Mouse (Mus musculus) cortical plate, adult 2 months (tissue): ENCODE results near the gene Stac.

Source experiments
- CTCF ChIP-seq: fragments of 200-500 bp; IDR thresholded peaks from 2 replicates; pipeline ENCODE4 v1.5.1; 2011; ENCODE audit warnings: mild to moderate bottlenecking, control low read depth, low read length; ENCODE audit not compliant: insufficient read depth; ENCODE audit errors: extremely low read depth
- POLR2A ChIP-seq: fragments of 200-500 bp; IDR thresholded peaks from 2 replicates; pipeline ENCODE4 v1.6.1; 2011; ENCODE audit warnings: mild to moderate bottlenecking, low read length, control low read depth; ENCODE audit not compliant: insufficient read depth; ENCODE audit errors: extremely low read depth

DNA sequence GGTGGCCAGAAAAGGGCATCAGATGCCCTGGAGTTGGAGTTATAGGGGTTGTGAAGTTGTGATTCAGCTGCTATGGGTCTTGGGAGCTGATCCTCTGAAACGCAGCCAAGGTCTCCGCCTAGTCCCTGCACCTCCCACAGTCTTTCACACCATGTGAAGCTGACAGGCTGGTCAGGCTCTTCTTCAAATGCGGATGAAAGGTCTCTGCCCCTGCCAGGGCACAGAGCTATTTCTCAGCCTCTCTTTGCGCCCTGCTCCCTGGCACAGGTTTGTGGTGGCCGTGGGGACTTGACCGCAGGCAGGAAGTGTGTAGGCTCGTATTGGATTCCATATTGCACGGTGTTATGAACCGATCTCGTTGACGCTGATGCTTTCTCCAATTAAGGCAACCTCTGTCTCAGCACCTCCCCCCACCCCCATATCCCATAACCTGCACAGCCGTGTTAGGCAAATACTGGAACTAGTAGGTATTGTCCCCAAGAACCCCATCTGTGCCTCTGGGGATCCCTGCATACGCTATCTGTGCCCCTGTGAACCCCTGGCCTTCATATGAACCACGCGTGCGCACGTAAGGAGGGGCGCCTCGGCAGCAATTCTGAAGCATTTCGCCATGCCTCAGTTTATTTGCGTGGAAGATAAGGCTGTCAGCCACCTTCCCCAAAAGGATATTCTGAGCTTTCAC is 139.7 kb downstream of the Stac start:
- TF ChIP-seq POLR2A (no peak), CTCF (no peak)
